ENCODE assay signal across 8 mouse cellular contexts in the genomic region with DNA sequence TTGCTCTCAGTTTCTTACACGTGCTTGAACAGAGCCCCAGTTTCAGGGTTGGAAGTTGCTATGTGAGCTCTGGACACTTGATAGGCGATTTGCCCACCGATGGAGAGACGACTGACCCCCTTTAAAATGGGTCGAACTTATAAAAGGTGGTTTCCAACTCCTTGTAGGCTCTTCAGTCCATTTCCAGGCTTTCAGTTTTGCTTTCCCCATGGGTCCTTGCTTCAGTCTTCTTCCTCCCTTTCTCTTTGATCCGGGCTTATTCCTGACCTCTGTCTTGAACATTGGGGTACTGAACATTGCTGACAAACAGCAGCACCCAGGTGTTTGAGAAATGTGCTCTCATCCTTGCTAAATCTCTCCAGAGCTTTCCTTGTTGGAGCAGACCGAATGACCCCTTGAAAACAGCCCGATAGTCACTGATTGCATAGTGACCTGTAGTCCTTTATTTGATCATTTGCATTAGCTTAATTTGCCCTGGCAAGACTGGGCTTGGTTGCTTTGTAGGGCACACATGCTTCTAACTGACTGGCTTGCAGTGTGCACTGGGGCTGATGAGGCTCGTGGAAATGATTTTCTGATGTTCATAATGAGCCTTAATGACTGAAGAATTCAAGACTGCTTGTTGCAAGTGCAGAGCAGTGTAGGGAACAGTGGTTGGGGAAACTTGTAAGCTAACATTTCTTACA. TPM values are rescaled to one million over a fixed set of nuclear protein-coding genes. Genes with fewer than 3 reads are reported as not detected.
DNase-seq lines count a peak whose midpoint lies in the region; TF ChIP-seq lines count a peak whose summit lies in the region.

No protein-coding gene starts in this region.

- peaks cover 5 to 31% of the 10 kb centered on the region in 2 experiments for H3K4me1 ChIP-seq in CH12.LX (ENCODE audit: control insufficient read depth in 1 of 2, insufficient read depth in 2 of 2)
- H3K4me1 ChIP-seq in hindbrain, embryonic 10.5 days (replicated peaks): peaks cover 33% of the 10 kb centered on the region

- no peak for TF ChIP-seq EP300 in CH12.LX (IDR thresholded peaks at IDR 0.05; ENCODE audit: low read length)

- H3K4me3 ChIP-seq in CH12.LX (replicated peaks in 1 of 3; ENCODE audit: low read depth in 2 of 3, low read length in 2 of 3, poor library complexity in 1 of 3) (no peak overlapping the region), macrophage (ENCODE audit: inconsistent target) (peak overlapping the region; percentile 75; the same call in 1 of the 2 replicates)
- H3K4me3 ChIP-seq in hindbrain, embryonic 10.5 days: peak overlapping the region; percentile 98

- no peaks in the 10 kb centered on the region; the same call in 1 of the 2 replicates for H3K79me2 ChIP-seq in CH12.LX (replicated peaks; ENCODE audit: control insufficient read depth, extremely low read depth, insufficient read depth, poor library complexity, severe bottlenecking)
- H3K79me2 ChIP-seq in macrophage (ENCODE audit: inconsistent target): peaks cover 65% of the 10 kb centered on the region

- in situ Hi-C loops in CH12.LX (cut with MboI; ENCODE audit: low pct_ligation_motif_present, low pct_unique_long_range_greater_than_20kb, low sequenced_read_pairs): no loop called here

- no peaks in the 10 kb centered on the region for H3K27me3 ChIP-seq in CH12.LX (replicated peaks)
- H3K27me3 ChIP-seq in hindbrain, embryonic 10.5 days (ENCODE audit: insufficient read depth, poor library complexity, severe bottlenecking): no peaks in the 10 kb centered on the region; the same call in 1 of the 2 replicates

- peak overlapping the region; percentile 78; the same call in 1 of the 2 replicates for H3K4me2 ChIP-seq in CH12.LX (ENCODE audit: insufficient read depth, low read depth, poor library complexity, severe bottlenecking)

- no peak overlapping the region for H3K9ac ChIP-seq in CH12.LX (ENCODE audit: insufficient read depth, low read depth)

- 67% methylated on average over 9 of the region's 9 CpGs for WGBS in hindbrain, embryonic 10.5 days
- WGBS in macrophage (ENCODE audit: missing documents): 58% methylated on average over 9 of the region's 9 CpGs

- TF ChIP-seq POLR2A in CH12.LX (IDR thresholded peaks at IDR 0.05; ENCODE audit: low read depth, low read length): no peak

- H3K27ac ChIP-seq in CH12.LX (ENCODE audit: insufficient read depth, low read depth): no peak overlapping the region
- H3K27ac ChIP-seq in hindbrain, embryonic 10.5 days: no peak overlapping the region
- H3K27ac ChIP-seq in macrophage: no peak overlapping the region

- H3K9me3 ChIP-seq in CH12.LX (replicated peaks; ENCODE audit: low read length): no peaks in the 10 kb centered on the region
- no peaks in the 10 kb centered on the region for H3K9me3 ChIP-seq in hindbrain, embryonic 10.5 days

- peaks cover 0 to 2% of the 10 kb centered on the region in 2 experiments for H3K36me3 ChIP-seq in CH12.LX (replicated peaks in 1 of 2; ENCODE audit: control insufficient read depth in 1 of 2, insufficient read depth in 1 of 2, low read length in 1 of 2)
- 0 out of 2 replicates have a peak, but pooled peaks cover 2% of the 10 kb centered on the region for H3K36me3 ChIP-seq in hindbrain, embryonic 10.5 days
- no peaks in the 10 kb centered on the region for H3K36me3 ChIP-seq in macrophage (ENCODE audit: inconsistent target)

- peak; percentile 66 for DNase-seq in heart, adult 11 months
- DNase-seq in heart, postnatal 4 days: no peak
- no peak for DNase-seq in CH12.LX (ENCODE audit: extremely low read depth)
- DNase-seq in hindbrain, embryonic 10.5 days (ENCODE audit: low spot score): no peak
- DNase-seq in frontal cortex, adult 2 months (ENCODE audit: extremely low spot score in 1 of 2, low spot score in 1 of 2): no peak
- DNase-seq in spleen, adult 18-20 months: no peak
- DNase-seq in thymus, adult 18-20 months: no peak

- TF ChIP-seq CTCF in CH12.LX (conservative IDR thresholded peaks at IDR 0.05 in 1 of 2, IDR thresholded peaks at IDR 0.05 in 1 of 2; ENCODE audit: low read depth in 2 of 2, low read length in 2 of 2): no peak

- dilution Hi-C loops in CH12.LX (cut with MboI; ENCODE audit: extremely low pct_ligation_motif_present, extremely low pct_unique_long_range_greater_than_20kb, low sequenced_read_pairs): no loop called here

- TF ChIP-seq RAD21 in CH12.LX (IDR thresholded peaks at IDR 0.05; ENCODE audit: low read depth, low read length): no peak

TF ChIP-seq in CH12.LX, 34 proteins besides CTCF, POLR2A, EP300 and RAD21:
- TF ChIP-seq PAX5 (IDR thresholded peaks at IDR 0.05; ENCODE audit: low read length) (no peak), ZNF384 (IDR thresholded peaks at IDR 0.05; ENCODE audit: low read depth, low read length) (no peak), SMC3 (IDR thresholded peaks at IDR 0.05; ENCODE audit: low read depth, low read length) (no peak), CHD2 (IDR thresholded peaks at IDR 0.05; ENCODE audit: low read length) (no peak), MAX (IDR thresholded peaks at IDR 0.05; ENCODE audit: low read length) (no peak), MAFK (IDR thresholded peaks at IDR 0.05; ENCODE audit: insufficient replicate concordance, low read length) (no peak), IRF4 (IDR thresholded peaks at IDR 0.05; ENCODE audit: low read depth, low read length) (no peak), TCF12 (IDR thresholded peaks at IDR 0.05; ENCODE audit: low read depth, low read length) (no peak), RCOR1 (conservative IDR thresholded peaks at IDR 0.05; ENCODE audit: low read depth, low read length) (no peak), CHD1 (IDR thresholded peaks at IDR 0.05; ENCODE audit: low read depth, low read length) (no peak), MEF2A (IDR thresholded peaks at IDR 0.05; ENCODE audit: borderline replicate concordance, low read depth, low read length) (no peak), MXI1 (IDR thresholded peaks at IDR 0.05; ENCODE audit: low read depth, low read length) (no peak), POLR2AphosphoS2 (IDR thresholded peaks at IDR 0.05; ENCODE audit: low read depth, low read length) (no peak)

RNA-seq across cellular contexts. Expression of a gene that starts 3.4 kb away (rescaled TPM):
- 10 to 100 TPM; 34.0 to 38.3 TPM for total RNA-seq in heart, postnatal 4 days (2021)
- total RNA-seq in CH12.LX (2012; rRNA removed) (6.4 and 7.6 TPM in 2 replicates), CH12.LX (2014; rRNA removed) (4.4 and 5.2 TPM in 2 replicates)
- polyA plus RNA-seq in CH12.LX (2012; ENCODE audit: insufficient read length, low read depth) (4.6 and 6.8 TPM in 2 replicates), macrophage (2018) (18.5 to 23.4 TPM (median 20.0 TPM) in 3 replicates)
- 39.5 and 40.8 TPM in 2 replicates for polyA plus RNA-seq in hindbrain, embryonic 10.5 days (2016; fragmentation: Nextera tagmentation; extraction: Ambion mirVana)
- total RNA-seq in macrophage (2018; cell fraction: chromatin; rRNA removed): 100 to 1,000 TPM in 1 of 26 experiments, 10 to 100 TPM in 25; 34.9 to 106 (median 71.9) TPM
- total RNA-seq in macrophage (2018; cell fraction: cytosol; rRNA removed): 10 to 100 TPM; 20.7 to 43.8 (median 32.7) TPM
- total RNA-seq in macrophage (2018; cell fraction: nucleus; rRNA removed): 100 to 1,000 TPM in 1 of 26 experiments, 10 to 100 TPM in 25; 36.6 to 140 (median 57.7) TPM
- polyA plus RNA-seq in frontal cortex, adult 2 months (2012; rRNA removed): 31.8 and 35.8 TPM in 2 replicates

Comparison
In these comparisons a context has a peak if more than half of its experiments do, and no peak if none do; other contexts are left out.
1. H3K4me3 ChIP-seq: peak in hindbrain, embryonic 10.5 days (single experiment) and macrophage (single experiment); none in CH12.LX (0 of 3).